Mouse (Mus musculus): ENCODE data around the gene Fzr1.

Gene Fzr1

GRCm38 (mm10) chr10:81378553-81379182, 352 bp upstream of the Fzr1 start:
- DNase-seq: peak; percentile 100

GRCm38 (mm10) chr10:81377362-81377664, 1.0 kb downstream of the Fzr1 start:
- DNase-seq: no peak

DNA sequence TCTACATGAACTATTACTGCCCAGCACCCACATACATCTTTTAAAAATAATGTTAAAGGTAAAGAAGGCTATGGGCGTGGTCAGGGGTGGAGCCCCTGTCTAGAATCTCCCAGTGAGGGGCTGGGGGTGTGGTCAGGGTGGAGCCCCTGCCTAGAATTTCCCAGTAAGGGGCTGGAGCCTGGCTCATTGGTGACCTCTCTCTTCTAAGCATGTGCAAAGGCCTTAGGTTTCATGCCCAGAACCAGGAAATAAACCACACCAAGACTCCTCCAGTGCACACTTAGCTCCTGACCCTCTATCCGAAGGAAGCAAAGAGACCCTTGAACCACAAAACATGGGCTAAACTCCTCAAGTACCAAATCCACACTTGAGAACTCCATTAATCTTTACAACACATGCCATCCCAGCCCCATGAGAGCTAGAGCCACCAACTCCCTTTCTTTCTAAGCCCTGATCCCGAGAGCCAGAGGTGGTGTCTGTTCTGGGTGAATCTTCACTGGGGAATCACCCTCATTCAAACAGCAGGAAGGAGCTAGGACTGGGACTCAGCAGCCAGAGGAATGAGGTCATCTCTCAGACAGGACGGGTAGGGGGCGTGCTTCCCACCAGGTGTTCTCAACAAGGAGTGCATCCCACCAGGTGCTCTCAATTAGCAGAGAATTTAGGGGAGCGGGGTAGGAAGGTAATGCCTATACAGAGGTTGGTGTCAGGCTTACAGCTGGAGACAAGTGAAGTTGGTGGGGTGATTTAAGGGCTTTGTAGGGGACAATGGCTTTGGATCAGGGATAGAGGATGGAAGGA, 1.6 kb downstream of the Fzr1 start:
- no peak for DNase-seq

- DNase-seq: no peak
These were observed 3.0 kb downstream of the Fzr1 start for GRCm38 (mm10) chr10:81375322-81375721.

DNA sequence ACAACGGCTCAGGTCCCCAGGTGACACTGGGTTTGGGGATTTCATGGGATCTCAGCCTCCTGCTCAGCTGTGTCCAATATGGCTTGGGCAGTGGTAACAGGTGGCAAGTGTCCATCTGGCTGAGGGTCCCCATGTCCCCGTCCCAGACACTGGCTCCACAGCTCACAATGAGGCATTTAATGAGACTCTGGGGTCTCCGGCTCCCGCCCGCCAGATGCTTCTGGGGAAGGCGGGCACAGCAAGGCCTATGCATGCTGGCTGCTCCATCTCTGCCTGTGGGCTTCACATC, 11.2 kb downstream of the Fzr1 start:
- no peak for DNase-seq

DNA sequence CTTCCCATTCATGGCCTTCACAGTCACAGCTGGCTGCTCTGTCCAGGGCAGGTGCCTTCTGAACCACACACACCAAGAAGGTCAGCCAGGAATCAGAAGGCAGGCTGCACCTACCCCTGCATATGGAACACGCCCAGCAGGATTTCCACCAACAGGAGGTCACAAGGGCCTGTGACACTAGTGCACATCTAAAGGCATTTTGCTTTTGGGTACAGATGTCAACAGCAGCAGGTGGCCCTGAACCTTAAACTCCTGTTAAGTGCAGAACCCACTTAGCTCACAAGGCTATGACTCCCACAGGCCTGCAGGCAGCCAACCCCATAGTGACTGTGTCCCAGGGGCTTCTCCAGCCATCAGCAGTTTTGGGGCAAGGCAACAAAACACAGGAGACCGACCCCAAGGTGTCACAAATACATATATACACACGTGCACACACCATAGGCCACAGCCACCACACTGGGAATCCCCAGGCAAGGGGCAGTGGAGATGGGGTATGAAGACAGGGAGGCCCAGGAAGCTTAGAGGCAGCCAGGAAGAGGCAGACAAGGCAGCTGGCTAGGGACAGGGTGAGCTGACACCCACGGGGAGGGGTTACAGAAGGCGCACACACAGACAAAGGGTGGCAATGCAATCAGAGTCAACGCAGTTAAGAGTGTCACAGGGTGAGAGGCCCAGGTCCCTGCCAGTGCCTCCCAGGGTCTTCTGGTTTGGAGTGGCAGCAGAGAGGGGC, 11.7 kb downstream of the Fzr1 start:
- DNase-seq: no peak

- DNase-seq: no peak
These were observed 12.4 kb downstream of the Fzr1 start, which contains the start of gene 4930404N11Rik for GRCm38 (mm10) chr10:81365672-81366476. 4930404N11Rik (minus strand) TSS chr10:81365816.

- no peak for DNase-seq
These were observed 13.2 kb downstream of the Fzr1 start for GRCm38 (mm10) chr10:81365073-81365472.

DNA sequence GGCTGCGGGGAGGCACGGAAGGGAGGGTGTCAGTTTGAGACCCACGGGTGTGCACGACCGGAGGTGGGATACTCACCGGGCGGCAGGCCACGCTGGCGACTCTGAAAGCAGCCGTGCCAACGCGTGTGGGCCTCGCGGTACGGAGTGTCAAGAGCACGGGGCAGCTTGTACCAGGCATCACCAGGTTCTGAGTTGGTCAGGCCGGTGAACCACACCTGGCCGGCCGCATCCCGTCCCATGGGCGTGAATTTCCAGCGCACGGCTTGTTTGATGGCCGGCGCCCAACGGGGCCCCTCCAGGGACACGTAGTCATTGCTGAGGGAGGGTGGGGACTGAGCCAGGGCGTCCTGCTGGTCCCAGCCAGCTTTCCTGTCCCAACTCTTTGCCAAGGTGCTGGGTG, 13.7 kb downstream of the Fzr1 start:
- DNase-seq: no peak

- DNase-seq: no peak
These were observed 14.6 kb downstream of the Fzr1 start for GRCm38 (mm10) chr10:81363436-81364346.

DNA sequence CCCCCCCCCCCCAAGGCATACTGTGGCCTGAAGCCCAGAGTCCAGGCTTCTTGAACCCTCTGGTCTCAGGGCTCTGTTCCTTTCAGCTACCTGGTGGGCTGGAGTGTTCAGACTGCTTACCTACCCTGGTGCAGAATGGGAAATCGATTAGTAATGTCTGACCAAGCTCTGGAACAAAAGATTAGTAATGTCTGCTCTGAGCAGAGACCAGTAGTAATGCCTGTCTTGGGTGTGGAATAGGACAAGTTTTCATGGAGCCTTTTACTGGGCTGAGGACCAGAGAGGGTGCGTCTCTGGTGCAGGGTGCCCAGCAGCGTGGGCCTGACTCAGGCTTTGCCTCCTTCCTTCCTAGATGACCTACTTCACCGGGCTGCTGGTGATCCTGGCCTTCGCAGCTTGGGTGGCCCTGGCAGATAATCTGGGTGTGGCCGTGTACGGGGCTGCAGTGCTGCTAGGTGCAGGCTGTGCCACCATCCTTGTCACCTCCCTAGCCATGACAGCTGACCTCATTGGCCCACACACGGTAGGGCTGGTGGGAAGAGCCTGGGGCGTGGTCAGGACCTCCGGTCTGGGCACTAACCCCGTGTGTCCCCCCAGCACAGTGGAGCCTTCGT, 15.9 kb downstream of the Fzr1 start:
- DNase-seq: no peak

GRCm38 (mm10) chr10:81360721-81361120, 17.6 kb downstream of the Fzr1 start:
- no peak for DNase-seq

DNA sequence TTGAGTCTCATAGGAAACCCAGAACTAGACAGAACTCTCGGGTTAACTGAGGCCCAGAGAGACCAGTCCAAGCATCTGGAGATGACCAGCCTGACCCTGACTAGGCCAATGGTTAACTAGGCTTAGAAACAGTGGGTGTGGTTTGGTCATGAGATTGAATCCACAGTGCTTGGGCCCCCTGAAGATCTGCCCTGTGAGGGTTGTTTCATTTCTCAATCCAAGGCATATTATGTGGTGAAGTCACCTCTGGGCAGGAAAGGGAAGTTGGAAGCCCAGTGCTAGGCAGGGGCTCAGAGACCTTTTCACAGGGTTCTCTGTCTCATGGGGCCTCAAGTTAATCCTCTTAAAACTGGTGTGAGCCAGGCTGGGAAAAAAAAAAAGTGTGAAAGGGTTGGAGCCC, 19.5 kb downstream of the Fzr1 start:
- DNase-seq: no peak

- DNase-seq: no peak
These were observed 20.1 kb downstream of the Fzr1 start for GRCm38 (mm10) chr10:81358209-81358608.

GRCm38 (mm10) chr10:81356991-81357844, 21.1 kb downstream of the Fzr1 start, which contains the start of gene Mfsd12:
Mfsd12 (plus strand) TSS chr10:81357491.
- peak; percentile 93 for DNase-seq

GRCm38 (mm10) chr10:81356352-81356990, 21.8 kb downstream of the Fzr1 start:
- no peak for DNase-seq

DNA sequence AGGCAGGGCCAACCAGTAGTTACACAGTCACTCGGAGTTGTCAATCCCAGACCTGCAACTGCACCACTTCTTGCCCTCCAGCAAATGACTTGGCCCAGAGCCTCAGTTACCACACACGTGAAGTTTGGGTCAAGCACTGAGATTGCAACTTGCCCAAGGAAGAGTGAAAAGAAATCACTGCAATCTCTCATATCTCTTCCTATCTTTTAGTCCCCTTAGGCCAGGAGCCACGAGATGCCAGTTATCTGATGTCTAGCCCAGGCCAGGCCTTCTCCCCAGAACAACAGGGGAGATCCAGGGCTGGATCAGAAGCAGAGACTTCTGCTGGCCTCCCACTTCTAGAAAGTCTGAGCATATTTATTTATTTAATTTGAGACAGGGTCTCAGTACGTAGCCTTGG, 22.8 kb downstream of the Fzr1 start:
- no peak for DNase-seq

DNA sequence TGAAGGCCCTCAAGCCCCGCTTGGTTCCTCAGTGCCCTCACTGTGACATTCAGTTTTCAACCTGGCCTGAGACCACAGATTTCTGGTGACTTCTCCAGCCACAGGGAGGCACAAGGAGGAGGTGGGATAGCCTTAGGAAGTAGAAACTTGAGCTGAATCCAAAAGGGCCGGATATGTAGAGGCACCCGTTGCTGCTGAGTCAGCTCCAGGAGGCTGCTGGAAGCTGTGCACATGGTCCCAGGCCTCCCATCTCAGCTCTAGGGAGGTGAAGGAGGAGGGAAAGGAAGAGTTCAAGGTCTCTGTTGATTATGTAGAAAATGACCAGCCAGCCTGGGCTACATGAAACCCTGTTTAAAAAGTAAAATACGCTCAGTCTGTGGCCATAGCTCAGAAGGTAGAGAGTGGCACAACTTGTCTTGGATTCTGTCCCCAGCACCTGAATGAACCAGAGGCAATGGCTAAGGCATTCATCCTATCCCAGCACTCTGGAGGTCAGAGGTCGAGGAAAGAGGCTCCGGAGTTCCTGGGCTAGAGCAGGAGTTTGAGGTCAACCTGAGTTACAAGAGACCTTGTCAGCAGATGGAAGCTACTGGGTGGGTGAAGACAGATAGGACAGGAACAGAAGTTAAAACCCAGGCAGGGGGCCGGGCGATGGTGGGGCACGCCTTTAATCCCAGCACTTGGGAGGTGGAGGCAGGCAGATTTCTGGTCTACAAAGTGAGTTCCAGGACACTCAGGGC, 23.4 kb downstream of the Fzr1 start:
- DNase-seq: no peak

GRCm38 (mm10) chr10:81351678-81352291, 26.5 kb downstream of the Fzr1 start:
- DNase-seq: no peak
